Mouse (Mus musculus) cerebellum, adult (tissue): ENCODE measurements at regions not wholly inside any gene's neighbourhood (a gene's known extent, or its start where the extent isn't known, plus 50 kb on each side); places are given as distances from the start of the nearest gene placed in this dataset.

Experiments used
- ATAC-seq: cut with Nextera tagmentation; 2 replicates; pipeline ENCODE4 v1.9.2; 2017; ENCODE audit warnings: mild to moderate bottlenecking, moderate library complexity, mixed read lengths; ENCODE audit not compliant: insufficient number of reproducible peaks, low FRiP score, low TSS enrichment

- ATAC-seq, result no peak
These were observed 290.6 kb upstream of the Atp5g3 start for GRCm38 (mm10) chr2:74201608-74202323.

DNA sequence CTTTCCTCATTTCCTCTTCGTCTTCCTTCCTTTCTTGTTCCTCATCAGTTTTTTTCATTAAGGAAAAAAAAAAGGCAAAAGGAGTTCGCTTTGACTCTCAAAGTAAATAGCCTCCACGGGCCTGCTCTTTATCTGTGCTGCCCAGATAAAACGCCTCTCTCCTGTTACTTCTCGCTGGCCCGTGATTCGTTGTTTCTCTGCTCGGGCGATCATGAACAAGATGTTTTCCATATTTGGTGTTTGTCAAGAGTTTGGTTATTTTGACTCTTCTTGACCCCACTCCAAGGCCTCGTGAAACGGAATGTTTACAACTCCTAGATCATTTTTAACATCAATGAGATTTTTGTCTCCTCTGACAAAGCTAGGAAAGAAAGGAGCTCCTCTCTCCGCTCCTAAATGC, 288.4 kb upstream of the Atp5g3 start:
- no peak for ATAC-seq

GRCm38 (mm10) chr2:74187963-74188790, 277.1 kb upstream of the Atp5g3 start:
- no peak for ATAC-seq

- ATAC-seq, result no peak
These were observed 267.0 kb upstream of the Atp5g3 start for GRCm38 (mm10) chr2:74178106-74178505.

DNA sequence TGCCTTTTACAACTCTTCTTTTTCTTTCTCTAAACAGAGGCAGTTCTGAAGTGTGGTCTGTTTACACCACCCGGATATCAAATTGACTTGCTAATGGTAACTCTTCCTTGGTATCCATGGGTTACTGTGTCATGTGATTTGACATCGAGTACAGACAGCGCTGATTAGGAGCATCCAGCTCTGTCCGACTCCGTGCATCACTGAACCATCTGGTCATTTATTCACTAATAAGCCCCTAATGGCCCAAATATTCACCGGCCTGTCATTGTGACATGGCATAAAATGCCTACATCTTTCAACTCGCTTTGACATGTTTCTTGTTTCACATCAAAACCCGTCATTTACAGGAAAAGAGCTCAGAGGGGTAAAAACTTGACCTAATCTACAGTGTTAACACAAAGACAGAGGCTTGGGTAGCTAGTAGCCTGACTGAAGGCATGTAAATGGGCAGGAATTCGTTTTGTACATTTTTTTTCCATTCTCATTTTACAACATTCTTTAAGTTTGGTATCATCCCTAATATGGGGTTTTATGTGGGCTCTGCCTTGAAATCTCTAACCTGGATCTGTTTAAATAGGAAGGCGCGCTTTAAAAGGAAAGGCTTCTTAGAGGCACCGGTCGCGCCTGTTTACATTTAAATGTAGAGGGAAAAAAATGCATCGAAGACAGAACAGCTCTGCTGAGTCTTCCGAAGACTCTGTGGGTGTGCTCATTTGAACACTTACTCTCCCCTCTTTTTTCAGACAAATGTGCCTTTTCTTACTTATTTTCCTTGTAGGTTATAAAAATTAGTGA, 257.8 kb upstream of the Atp5g3 start:
- ATAC-seq, result no peak

- ATAC-seq, result no peak
These were observed 257.2 kb upstream of the Atp5g3 start for GRCm38 (mm10) chr2:74168307-74168706.

DNA sequence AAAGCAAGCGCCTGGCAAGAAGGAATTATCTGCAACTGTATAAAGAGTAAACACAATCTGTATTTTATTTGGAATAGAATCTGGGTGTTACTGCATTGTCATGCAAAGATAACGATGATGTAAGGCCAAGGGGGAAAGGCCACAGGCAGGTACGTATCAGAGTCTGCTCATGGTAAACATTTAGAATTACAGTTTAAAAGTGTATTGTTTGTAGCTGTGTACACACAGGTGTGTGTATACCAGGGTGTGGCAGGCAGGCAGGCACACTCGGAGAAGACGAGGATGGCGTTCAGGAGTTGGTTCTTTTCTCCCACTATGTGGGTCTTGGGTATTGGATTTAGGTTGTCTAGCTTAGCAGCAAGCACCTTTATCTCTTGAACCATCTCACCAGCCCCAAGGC, 242.9 kb upstream of the Atp5g3 start:
- ATAC-seq, result no peak

GRCm38 (mm10) chr2:74153247-74153850, 242.2 kb upstream of the Atp5g3 start:
- ATAC-seq, result no peak

DNA sequence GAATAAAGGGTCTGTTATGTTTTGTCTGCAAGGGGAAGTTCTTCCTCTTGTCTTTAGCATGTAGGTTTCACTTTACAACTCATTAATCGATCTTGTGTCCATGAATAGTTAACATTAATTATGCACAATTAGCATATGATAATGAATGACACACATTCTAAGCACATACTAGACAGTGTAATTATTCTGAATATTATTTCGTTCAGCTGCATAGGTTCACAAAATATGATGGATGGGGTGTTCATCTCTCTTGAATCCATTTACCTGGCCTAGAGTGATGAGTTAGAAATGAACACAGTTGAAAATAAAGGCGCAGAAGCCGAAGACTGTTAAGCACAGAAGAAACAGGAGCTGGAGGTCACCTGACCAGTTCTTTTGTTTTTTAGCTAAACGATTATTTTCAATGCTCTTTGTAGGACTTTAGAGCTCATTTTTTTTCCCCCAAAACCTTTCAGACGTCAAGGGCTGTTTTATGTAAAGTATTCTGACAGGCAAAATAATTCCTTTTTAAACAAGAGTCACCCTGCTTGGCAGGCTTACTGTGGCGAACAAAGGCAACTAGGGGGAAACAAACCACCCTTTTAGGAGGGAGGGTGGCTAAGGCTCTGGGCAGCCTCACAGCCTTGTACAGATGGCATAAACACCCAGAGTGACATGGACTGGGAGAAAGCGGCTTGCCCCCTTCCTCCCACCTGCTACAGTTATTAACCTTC, 241.6 kb upstream of the Atp5g3 start:
- ATAC-seq, result no peak

DNA sequence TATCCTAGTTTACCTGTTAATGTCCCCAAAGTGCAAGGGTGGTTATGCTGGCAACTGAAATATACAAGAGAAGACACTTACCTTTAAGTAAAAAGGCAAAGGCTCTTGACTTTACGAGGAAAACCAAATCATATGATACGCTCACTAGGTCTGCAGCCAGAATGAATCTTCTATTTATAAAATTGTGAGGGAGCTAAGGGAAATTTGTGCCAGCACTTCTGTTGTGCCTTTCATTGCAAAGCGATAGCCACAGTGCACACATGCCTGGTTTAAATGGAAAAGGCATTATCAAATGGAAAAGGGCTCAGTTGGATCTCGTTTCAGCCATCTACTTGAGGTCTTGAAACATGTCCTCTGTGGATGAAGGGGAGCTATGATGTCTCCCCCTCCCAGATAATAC, 236.1 kb upstream of the Atp5g3 start:
- no peak for ATAC-seq

DNA sequence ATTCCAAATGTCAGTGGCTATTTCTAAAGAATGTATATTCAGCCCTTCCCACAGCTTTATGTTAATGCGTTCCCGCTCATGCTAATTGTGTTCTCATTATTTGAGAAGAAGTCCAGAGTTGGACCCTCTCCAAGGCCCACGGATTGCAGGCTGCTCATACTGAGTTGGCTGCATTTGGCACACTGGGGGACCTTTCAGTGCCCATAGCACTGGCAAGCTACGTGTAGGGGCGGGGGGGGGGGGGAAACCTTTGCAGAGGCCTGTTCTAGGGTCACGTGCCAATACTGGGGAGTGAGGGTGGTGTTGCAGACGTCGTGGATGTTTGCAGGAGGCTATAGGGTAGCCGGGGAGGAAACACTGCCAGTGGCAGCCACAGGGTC, 225.5 kb upstream of the Atp5g3 start:
- ATAC-seq, result peak; percentile 47; the same call in 1 of the 2 replicates

DNA sequence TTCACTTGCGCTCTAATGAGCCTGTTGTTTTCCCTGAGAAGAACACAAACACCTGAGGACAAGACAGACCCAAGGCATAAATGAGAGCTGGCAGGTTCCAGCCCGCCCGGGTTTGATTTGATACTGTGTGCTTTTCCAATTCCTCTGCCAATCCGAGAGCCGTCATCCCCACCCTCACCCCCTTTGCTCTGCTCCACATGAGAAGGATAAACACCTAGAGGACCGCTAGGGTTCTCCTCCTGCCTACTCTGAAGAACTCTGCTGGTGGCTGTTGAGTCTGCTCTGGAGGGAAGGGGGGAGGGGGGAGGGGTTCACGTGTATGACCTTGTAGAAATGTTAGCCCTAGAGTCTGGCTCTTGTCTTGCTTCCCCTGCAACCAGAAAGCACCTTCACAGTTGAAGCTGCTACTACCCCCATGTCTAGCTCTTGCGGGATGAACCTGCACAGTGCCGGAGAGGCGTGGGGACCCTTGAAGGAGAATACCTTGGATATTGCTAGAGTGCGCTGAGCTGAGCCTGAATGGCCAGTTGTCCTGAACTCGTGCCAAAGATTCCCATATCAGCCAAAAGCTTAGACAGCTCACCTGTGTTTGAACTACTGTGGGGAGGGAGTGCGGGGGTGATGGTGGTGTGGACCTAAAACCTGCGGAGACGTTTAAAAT, 225.0 kb upstream of the Atp5g3 start:
- ATAC-seq, result peak; percentile 45; the same call in 1 of the 2 replicates

GRCm38 (mm10) chr2:74130141-74130588, 219.0 kb upstream of the Atp5g3 start:
- ATAC-seq, result no peak

DNA sequence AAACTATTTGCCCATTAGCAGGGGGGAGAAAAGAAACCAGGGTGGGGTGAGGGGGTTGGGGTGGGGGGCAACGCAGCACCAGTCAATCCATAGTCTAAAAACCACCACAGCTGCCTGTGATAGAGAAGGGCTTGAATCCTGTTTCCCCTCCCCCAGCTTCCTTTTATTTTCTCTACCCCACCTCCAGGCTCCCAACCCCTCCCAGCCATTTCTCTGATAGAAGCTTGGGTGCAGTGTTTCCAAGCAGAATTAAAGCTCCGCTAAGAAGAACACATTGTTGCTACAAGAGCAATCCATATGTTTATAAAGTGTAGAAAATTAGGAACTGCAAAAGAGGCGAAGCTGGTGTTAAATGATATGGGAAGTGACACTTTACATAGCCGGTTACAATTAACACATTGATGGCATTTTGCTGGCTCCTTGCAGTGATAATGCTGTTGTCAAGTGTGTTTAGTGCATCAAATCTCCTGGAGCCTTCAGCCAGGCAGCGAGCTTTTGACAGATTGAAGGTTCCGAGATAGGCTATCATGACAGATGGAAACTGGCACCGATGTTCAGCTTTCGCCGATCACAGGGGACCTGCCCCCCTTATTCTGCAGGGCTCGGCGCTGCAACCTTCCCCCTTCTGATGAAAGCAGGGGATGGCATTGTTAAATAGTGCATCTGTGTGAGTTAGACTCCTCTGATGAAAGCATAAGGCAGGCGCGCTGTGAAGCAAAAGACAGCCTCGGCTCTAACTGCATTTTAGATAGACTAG, 217.8 kb upstream of the Atp5g3 start:
- 0 out of 2 replicates have a peak, but pooled peaks have one; percentile 31 for ATAC-seq

DNA sequence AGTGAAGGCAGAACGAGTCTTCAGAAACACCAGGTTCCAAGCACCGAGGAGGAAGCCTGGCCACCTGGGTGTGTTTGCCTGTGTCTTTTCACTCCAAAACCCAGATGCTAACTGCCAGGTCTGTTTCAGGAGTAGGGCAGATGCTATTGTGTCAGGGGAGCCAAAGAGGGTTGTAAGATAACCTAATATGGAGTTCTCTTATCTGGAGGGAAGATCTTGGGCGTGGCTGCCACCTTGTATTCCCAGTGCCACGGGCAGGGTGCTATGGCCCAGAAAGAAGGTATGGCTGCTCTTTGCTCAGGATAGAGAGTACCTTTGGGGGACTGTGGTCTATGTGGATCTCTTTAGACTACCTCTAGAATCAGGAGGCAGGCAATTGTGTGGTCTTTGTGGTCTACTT, 216.0 kb upstream of the Atp5g3 start:
- no peak for ATAC-seq

GRCm38 (mm10) chr2:74124252-74124651, 213.1 kb upstream of the Atp5g3 start:
- no peak for ATAC-seq

DNA sequence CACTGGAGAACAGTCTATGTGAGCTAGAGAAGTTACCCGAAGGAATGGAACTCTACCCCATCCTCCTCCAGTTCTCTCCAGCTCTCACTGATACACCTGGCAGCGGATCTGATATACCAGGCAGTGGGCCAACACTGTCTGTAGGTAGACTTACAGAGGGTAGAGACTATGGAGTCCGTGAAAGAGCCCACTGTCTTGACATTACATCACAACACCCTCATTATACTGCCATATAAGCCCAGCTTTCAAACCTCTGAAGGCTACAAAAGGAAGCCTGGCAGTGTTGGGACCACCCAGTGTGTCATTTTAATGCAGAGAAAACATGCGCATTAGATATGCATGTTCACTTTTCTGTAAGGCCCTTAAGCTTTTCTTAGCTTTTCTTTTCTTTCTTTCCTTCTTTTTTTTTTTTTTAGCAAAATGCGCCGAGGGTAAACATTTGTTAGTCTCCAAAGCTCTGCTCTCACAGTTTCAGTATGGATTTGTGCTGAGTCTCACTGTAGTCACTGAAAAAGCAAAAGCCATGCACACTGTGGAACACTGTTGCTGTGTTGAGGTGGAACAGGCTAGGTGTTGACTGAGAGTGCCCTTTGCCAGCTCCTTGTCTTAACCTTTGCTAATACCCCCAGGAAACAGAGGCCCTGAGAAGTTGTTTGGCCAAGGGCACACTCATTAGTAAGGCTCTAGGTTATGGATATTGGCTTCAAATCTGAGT, 212.4 kb upstream of the Atp5g3 start:
- no peak for ATAC-seq

GRCm38 (mm10) chr2:74122937-74123336, 211.8 kb upstream of the Atp5g3 start:
- ATAC-seq, result no peak
